Mouse (Mus musculus) NIH3T3 (cell line): ENCODE measurements around the gene Zfp503.
A peak's percentile ranks its signal among the peaks of the same experiment; 100 is the strongest.

Source experiments
- DNase-seq: peaks from one replicate; pipeline ENCODE4 v3.0.0-alpha.2; 2012; ENCODE audit warnings: low read depth

The Zfp503 gene

GRCm38 (mm10) chr14:21968978-21969377 lies 20.4 kb downstream of the Zfp503 start:
- peak; percentile 61 for DNase-seq

GRCm38 (mm10) chr14:21967375-21968010 lies 21.9 kb downstream of the Zfp503 start:
- DNase-seq: no peak

- no peak for DNase-seq
These were observed 23.1 kb downstream of the Zfp503 start for GRCm38 (mm10) chr14:21966276-21966675.

GRCm38 (mm10) chr14:21962381-21963050 lies 26.9 kb downstream of the Zfp503 start:
- no peak for DNase-seq

- no peak for DNase-seq
These were observed 30.2 kb downstream of the Zfp503 start for GRCm38 (mm10) chr14:21959243-21959642.

GRCm38 (mm10) chr14:21958643-21959042 lies 30.8 kb downstream of the Zfp503 start:
- DNase-seq: no peak

GRCm38 (mm10) chr14:21952541-21952940 lies 36.9 kb downstream of the Zfp503 start:
- DNase-seq: no peak

GRCm38 (mm10) chr14:21951896-21952523 lies 37.4 kb downstream of the Zfp503 start:
- no peak for DNase-seq

- DNase-seq: no peak
These were observed 44.5 kb downstream of the Zfp503 start for GRCm38 (mm10) chr14:21944946-21945345.

- no peak for DNase-seq
These were observed 47.8 kb downstream of the Zfp503 start for GRCm38 (mm10) chr14:21941581-21941980.

- no peak for DNase-seq
These were observed 52.3 kb downstream of the Zfp503 start for GRCm38 (mm10) chr14:21937116-21937515.

- DNase-seq: no peak
These were observed 53.2 kb downstream of the Zfp503 start for GRCm38 (mm10) chr14:21936102-21936630.
